ENCODE assay signal across 17 mouse cellular contexts in genomic region chr14:57300530-57300929, GRCm38 (mm10).
"Had no signal": no experiment of that assay in that cellular context is flagged by ENCODE, and none has a peak within 500 bp of the region (broad histone marks: within the 10 kb centered on the region; RNA-seq: fewer than 3 reads in every experiment).

No protein-coding gene starts in this region.

- H3K4me1 ChIP-seq: liver, embryonic 12.5 days; midbrain, embryonic 12.5 days; neural tube, embryonic 13.5 days; neural tube, embryonic 15.5 days; stomach, embryonic 15.5 days had no signal

- ATAC-seq: liver, embryonic 12.5 days; lung, postnatal 0 days; midbrain, embryonic 16.5 days had no signal

- DNase-seq: midbrain, embryonic 14.5 days; retina, postnatal 1 day; right cerebral cortex, adult 18-20 months; thymus, adult 2 months; thymus, postnatal 25 days; thymus, postnatal 4 days had no signal

- H3K9ac ChIP-seq: liver, embryonic 12.5 days; liver, embryonic 14.5 days; midbrain, embryonic 12.5 days; neural tube, embryonic 13.5 days; neural tube, embryonic 15.5 days; stomach, embryonic 15.5 days had no signal

- H3K4me3 ChIP-seq: liver, embryonic 12.5 days; midbrain, embryonic 10.5 days; midbrain, embryonic 12.5 days; myocyte; neural tube, embryonic 13.5 days; neural tube, embryonic 15.5 days; stomach, embryonic 15.5 days had no signal

- H3K9me3 ChIP-seq: liver, embryonic 12.5 days; midbrain, embryonic 10.5 days; midbrain, embryonic 12.5 days; neural tube, embryonic 13.5 days; neural tube, embryonic 15.5 days; stomach, embryonic 15.5 days had no signal

- H3K27me3 ChIP-seq: liver, embryonic 12.5 days; neural tube, embryonic 13.5 days; neural tube, embryonic 15.5 days; stomach, embryonic 15.5 days had no signal

- H3K27ac ChIP-seq: liver, embryonic 12.5 days; liver, embryonic 14.5 days; midbrain, embryonic 10.5 days; midbrain, embryonic 12.5 days; neural tube, embryonic 13.5 days; neural tube, embryonic 15.5 days; stomach, embryonic 15.5 days; stomach, postnatal 0 days had no signal

- H3K36me3 ChIP-seq: liver, embryonic 12.5 days; midbrain, embryonic 10.5 days; midbrain, embryonic 12.5 days; neural tube, embryonic 13.5 days; neural tube, embryonic 15.5 days; stomach, embryonic 15.5 days had no signal

- H3K4me2 ChIP-seq: liver, embryonic 12.5 days; midbrain, embryonic 12.5 days; neural tube, embryonic 13.5 days; neural tube, embryonic 15.5 days; stomach, embryonic 15.5 days had no signal
